Mouse (Mus musculus) E14TG2a.4 (cell line): ENCODE data around the gene Mov10l1.

ENCODE experiments used
- CTCF ChIP-seq: conservative IDR thresholded peaks from 2 replicates; pipeline ENCODE4 v1.5.1; 2014; ENCODE audit warnings: low read length
- POU5F1 ChIP-seq: IDR thresholded peaks from 2 replicates; pipeline ENCODE4 v1.6.1; 2014; ENCODE audit warnings: low read length, borderline replicate concordance

DNA sequence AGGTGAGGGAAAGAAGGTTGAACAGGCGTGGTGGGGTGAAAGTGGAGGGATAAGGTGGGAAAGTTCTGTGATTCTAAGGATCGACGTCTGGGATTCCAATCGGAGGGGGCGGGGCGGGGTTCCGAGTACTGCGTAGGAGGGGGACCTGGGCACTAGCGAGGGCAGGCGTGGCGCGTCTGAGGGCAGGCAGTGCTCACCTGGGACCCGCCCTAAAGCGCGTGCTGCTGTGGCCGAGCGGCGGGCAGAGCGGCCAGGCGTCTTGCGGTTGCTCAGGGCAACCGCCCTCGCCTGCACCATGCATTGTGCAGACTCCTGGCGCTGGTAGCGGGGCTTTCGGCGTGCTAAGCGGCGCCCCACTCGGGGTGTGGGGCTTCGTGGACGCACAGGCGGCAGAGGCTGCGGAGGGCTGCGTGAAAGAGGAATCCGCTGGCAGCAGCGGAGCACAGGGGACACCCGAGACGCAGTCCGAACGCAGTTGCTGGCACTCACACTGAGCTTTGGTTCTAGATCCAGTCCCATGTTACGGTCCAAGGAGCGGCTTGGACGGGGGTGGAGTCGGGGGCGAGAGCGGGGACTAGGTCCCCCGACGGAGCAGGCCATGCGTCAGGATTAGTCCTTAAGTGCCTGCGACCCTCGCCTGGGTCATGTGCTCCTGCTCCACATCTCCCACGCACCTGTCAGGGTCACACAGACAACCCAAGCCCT lies 28.2 kb upstream of the Mov10l1 start, which contains the start of gene Ttll8:
- TF ChIP-seq CTCF (no peak), POU5F1 (no peak)
